Mouse (Mus musculus) heart, embryonic 15.5 days (tissue): ENCODE measurements at regions not wholly inside any gene's neighbourhood (a gene's known extent, or its start where the extent isn't known, plus 50 kb on each side); places are given as distances from the start of the nearest gene placed in this dataset.
A peak's percentile ranks its signal among the peaks of the same experiment; 100 is the strongest.

Experiments used
- ATAC-seq: fragments of 200-750 bp; cut with Nextera tagmentation; replicated peaks from 2 replicates; pipeline ENCODE4 v1.8.0; 2017; ENCODE audit warnings: low read depth, moderate TSS enrichment; ENCODE audit not compliant: insufficient number of reproducible peaks, insufficient read depth, low FRiP score
- H3K27ac ChIP-seq: fragments of 300-500 bp; sonication (generic); 2 replicates; pipeline ENCODE4 v1.5.1; 2015; ENCODE audit warnings: mild to moderate bottlenecking, inconsistent platforms
- H3K27me3 ChIP-seq: fragments of 300-500 bp; sonication (generic); 2 replicates; pipeline ENCODE4 v1.6.1; 2015; ENCODE audit warnings: inconsistent platforms
- H3K36me3 ChIP-seq: fragments of 300-500 bp; sonication (generic); 2 replicates; pipeline ENCODE4 v1.6.1; 2015; ENCODE audit warnings: mild to moderate bottlenecking, inconsistent platforms
- H3K4me1 ChIP-seq: fragments of 300-500 bp; sonication (generic); replicated peaks from 2 replicates; pipeline ENCODE4 v1.6.1; 2015; ENCODE audit warnings: inconsistent platforms
- H3K4me2 ChIP-seq: fragments of 300-500 bp; sonication (generic); 2 replicates; pipeline ENCODE4 v1.6.1; 2015; ENCODE audit warnings: inconsistent platforms, mild to moderate bottlenecking, moderate library complexity
- H3K4me3 ChIP-seq: fragments of 300-500 bp; sonication (generic); 2 replicates; pipeline ENCODE4 v1.5.1; 2015; ENCODE audit warnings: mild to moderate bottlenecking, inconsistent platforms
- H3K9ac ChIP-seq: fragments of 300-500 bp; sonication (generic); 2 replicates; pipeline ENCODE4 v1.6.1; 2015; ENCODE audit warnings: mild to moderate bottlenecking, inconsistent platforms
- H3K9me3 ChIP-seq: fragments of 300-500 bp; sonication (generic); replicated peaks from 2 replicates; pipeline ENCODE4 v1.6.1; 2016; ENCODE audit warnings: inconsistent platforms
- WGBS: fragments of 180-500 bp; shearing (Covaris S2); methylation state at CpG from one replicate; pipeline ENCODE4 v1.1.7; 2015; ENCODE audit warnings: mixed read lengths; 5-methylcytosine and 5-hydroxymethylcytosine counted together

DNA sequence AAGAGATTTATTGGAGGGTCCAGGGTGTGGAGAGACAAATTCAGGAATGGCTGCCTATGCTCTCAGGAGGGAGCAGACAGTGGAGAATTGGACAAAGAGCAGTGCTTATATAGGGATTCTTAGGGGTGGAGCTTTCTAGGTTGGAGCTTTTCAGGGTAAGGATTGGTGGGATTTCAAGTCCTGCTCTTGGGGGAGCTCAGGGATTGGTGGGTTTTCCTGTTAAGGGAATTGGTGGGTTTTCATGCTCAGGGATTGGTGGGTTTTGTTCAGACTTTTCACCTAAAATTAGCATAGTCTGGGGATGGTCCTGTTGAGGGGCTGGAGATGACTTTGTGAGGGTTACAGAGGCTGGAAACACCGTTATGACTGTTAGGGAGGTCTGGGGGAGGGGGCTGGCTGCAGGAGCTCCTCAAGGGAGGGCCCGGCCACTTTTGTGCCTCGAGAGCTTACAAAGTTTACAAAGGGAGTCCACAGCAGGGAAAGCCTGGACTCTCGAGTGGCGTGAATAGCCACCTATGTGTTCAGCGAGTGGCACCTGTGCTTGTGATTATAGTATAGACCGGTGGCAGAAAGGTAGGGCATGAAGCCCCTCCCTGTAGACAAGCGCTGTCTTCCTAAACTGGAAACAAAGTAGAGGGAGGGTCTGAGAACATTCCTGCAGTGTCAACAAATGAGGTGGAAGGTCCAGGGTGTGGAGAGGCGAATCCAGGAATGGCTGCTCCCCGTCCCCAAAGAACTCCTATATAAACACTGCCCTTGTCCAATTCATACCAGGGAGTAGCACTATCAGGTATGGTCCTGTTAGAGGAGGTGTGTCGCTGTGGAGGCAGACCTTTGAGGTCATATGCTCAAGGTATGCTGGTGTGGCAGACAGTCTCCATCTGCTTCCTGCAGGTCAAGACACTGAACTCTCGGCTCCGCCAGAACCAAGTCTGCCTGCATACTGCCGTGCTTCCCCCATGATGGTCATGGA, 278.1 kb upstream of the Zfp64 start:
- H3K4me3 ChIP-seq: no peak overlapping the region
- H3K36me3 ChIP-seq: no peaks in the 10 kb centered on the region
- H3K9me3 ChIP-seq: no peaks in the 10 kb centered on the region
- H3K4me2 ChIP-seq: no peak overlapping the region
- no peaks in the 10 kb centered on the region for H3K27me3 ChIP-seq
- no peak overlapping the region for H3K27ac ChIP-seq
- no peak for ATAC-seq
- no peaks in the 10 kb centered on the region for H3K4me1 ChIP-seq
- 78% methylated on average over 14 of the region's 14 CpGs for WGBS
- no peak overlapping the region for H3K9ac ChIP-seq

DNA sequence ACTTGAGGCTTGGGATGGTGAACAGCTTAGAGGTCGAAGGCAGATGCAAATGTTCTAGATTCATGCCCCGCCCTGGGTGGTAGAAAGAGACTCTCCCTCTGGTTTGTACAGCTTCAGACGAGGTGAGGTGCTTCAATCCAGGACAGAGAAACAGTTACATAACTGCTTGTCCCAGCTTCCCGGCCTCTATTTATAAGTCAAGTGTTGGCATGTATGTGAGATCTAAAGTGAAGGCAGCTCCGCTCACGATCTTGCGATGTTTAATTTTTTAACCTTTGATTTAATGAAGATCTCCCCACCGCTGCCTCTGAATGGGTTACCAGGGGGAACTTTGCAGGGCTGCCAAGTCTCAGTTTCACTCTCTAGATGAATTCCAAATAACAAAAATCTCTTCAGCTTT, 266.9 kb upstream of the Zfp64 start:
- no peaks in the 10 kb centered on the region for H3K9me3 ChIP-seq
- H3K4me1 ChIP-seq: no peaks in the 10 kb centered on the region
- no peak for ATAC-seq
- H3K4me2 ChIP-seq: no peak overlapping the region
- 68% methylated on average over 8 of the region's 8 CpGs for WGBS
- no peak overlapping the region for H3K9ac ChIP-seq
- H3K4me3 ChIP-seq: no peak overlapping the region
- no peaks in the 10 kb centered on the region for H3K36me3 ChIP-seq
- H3K27ac ChIP-seq: no peak overlapping the region
- H3K27me3 ChIP-seq: no peaks in the 10 kb centered on the region

DNA sequence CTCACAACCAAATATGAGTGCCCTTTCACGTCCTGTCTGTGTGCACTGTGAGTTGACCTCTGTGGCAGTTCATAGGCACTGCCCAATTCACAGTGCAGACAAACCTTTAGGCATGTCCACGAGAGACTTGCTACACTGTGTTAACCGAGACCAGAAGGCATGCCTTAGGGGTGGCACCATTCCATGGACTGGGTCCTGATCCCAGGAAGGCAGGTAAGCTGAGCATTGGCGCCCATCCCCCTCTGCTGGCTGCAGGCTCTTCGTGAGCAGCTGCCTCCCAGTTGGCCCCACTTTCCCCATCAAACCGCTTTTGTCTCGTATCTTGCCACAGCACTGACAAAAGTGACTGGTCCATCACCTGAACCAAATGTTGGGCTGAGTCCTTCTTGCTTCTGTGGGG, 265.8 kb upstream of the Zfp64 start:
- no peak for ATAC-seq
- WGBS: 72% methylated on average over 7 of the region's 7 CpGs

DNA sequence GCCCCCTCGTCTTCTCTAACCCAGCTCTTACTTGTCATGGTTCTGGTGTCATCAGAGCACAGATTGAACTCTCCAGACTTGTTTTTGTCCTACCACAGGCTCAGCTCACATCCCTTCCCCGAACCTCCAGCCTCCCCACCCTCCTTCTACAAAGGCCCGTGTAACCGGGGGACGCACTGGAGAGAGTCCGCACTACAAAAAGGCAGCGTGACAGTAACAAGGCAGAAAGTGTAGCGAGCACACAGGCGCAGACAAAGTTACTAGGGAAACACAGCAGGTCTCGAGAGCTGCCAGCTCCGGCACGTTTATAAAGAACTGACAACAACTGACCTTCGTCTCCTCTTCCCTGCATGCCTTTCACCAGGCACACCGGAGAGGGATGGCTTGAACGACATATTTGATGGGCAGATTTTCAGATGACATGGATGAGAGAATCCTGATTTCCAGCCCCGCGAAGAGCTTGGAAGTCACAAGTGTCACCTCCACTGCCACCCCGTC, 260.2 kb upstream of the Zfp64 start:
- Histone ChIP-seq H3K36me3 (no peaks in the 10 kb centered on the region), H3K27me3 (no peaks in the 10 kb centered on the region), H3K27ac (no peak overlapping the region), H3K4me1 (peaks cover 10% of the 10 kb centered on the region), H3K4me3 (no peak overlapping the region), H3K9ac (no peak overlapping the region), H3K9me3 (no peaks in the 10 kb centered on the region), H3K4me2 (no peak overlapping the region)
- ATAC-seq: no peak
- WGBS: 83% methylated on average over 18 of the region's 18 CpGs

More for the DNA sequence above, 265.8 kb upstream of the Zfp64 start:
- H3K9ac ChIP-seq: no peak overlapping the region
- no peaks in the 10 kb centered on the region for H3K4me1 ChIP-seq
- no peak overlapping the region for H3K4me2 ChIP-seq
- H3K4me3 ChIP-seq: no peak overlapping the region
- H3K9me3 ChIP-seq: no peaks in the 10 kb centered on the region
- H3K27me3 ChIP-seq: no peaks in the 10 kb centered on the region
- no peak overlapping the region for H3K27ac ChIP-seq
- no peaks in the 10 kb centered on the region for H3K36me3 ChIP-seq

DNA sequence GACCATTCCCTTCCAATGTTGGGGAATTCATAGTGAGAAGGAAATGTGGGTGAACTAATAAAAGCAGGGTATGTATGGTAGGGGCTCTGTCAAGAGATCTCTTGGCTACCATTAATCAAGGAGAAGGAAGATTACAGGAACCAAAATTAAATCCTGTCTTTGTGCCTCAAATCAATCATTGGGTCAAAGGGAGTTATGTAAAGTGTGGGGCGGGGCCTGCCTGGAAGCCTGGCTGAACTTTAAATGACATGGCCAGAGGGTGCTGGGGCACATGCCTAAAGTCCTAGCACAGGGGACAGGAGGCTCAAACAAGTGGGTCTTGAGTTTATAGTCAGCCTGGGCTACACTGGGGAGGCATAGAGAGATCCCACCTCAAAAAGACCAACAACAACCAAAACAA, 259.0 kb upstream of the Zfp64 start:
- no peaks in the 10 kb centered on the region for H3K36me3 ChIP-seq
- H3K9me3 ChIP-seq: no peaks in the 10 kb centered on the region
- peaks cover 10% of the 10 kb centered on the region for H3K4me1 ChIP-seq
- WGBS: 91% methylated on average over 1 of the region's 1 CpGs
- no peak for ATAC-seq
- no peak overlapping the region for H3K4me2 ChIP-seq
- H3K4me3 ChIP-seq: no peak overlapping the region
- no peaks in the 10 kb centered on the region for H3K27me3 ChIP-seq
- H3K9ac ChIP-seq: no peak overlapping the region
- no peak overlapping the region for H3K27ac ChIP-seq

DNA sequence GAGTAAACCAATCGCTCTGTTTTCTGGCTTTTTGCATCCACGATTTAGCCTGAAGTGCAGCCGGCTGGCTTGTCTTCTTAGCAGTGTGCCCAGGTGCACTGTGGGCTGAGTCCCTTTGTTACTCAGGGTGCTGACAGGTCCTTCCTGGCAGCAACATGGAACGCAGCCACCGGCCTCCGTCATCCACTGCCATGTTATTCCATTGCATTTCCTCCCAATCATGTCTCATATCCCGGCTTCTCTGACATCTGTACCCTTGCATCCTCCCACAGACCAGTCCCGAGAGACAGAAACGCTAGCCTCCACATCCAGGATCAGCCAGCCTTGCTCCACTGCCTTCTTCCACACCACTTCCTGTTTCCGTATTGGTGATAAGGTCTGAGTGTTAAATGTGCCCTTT, 257.9 kb upstream of the Zfp64 start:
- H3K4me1 ChIP-seq: peaks cover 10% of the 10 kb centered on the region
- no peaks in the 10 kb centered on the region for H3K36me3 ChIP-seq
- ATAC-seq: peak; percentile 62; the same call in 1 of the 2 replicates
- H3K9me3 ChIP-seq: no peaks in the 10 kb centered on the region
- H3K4me3 ChIP-seq: no peak overlapping the region
- no peak overlapping the region for H3K9ac ChIP-seq
- peak overlapping the region; percentile 29; the same call in 1 of the 2 replicates for H3K4me2 ChIP-seq
- H3K27me3 ChIP-seq: no peaks in the 10 kb centered on the region
- 12% methylated on average over 10 of the region's 10 CpGs for WGBS
- peak overlapping the region; percentile 35; the same call in 1 of the 2 replicates for H3K27ac ChIP-seq

DNA sequence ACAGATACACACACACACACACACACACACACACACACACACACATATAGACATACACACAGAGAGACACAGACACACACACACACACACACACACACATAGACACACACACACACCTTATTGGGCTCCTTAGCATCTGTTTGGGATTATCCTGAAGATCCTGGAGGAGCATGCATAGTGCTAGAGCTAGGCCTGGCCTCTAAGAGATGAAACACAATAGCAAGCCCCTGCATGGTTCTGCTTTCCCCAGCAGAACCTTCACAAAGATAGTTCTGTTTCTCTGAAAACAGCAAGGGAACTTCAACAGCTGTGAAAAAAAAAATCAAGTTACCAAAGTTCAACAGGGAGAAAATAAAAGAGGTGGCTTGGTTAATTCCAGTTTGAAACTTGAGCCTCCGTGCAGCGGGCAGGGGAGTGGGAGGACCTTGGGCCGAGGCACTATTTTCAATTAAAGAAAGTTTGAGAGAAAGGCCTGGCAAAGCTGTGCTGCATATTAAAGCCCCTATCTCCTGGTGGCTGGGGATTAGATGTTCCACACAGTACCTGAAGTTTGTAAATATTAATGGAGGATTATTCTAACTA, 257.4 kb upstream of the Zfp64 start:
- 44% methylated on average over 3 of the region's 3 CpGs for WGBS
- peak overlapping the region; percentile 35; the same call in 1 of the 2 replicates for H3K27ac ChIP-seq
- ATAC-seq: no peak

DNA sequence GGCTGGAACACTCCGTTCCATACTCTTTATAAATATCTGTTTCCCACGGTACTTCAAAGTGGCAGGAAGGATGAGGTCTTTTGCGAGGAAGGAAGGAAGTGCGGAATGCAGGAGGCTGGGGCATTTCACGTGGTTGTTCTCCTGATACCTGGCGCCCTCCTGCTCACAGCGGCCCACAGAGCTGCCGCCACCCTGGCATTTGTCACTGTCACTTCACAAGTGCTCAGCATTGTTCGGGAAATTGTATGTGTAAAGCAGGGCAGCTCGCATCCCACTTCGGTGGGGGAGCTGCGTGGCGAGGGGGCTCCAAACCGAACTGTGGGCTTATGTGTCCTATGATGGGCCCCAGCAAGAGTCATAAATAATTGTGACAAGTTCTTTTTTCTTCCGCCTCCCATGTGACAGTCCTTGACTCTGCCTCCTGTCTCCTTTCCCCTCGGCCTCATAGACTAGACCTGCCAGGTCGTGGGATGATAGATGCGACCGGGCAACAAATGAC, 248.9 kb upstream of the Zfp64 start:
- Histone ChIP-seq H3K9ac (no peak overlapping the region), H3K9me3 (no peaks in the 10 kb centered on the region), H3K27ac (no peak overlapping the region), H3K4me2 (peak overlapping the region; percentile 53), H3K27me3 (no peaks in the 10 kb centered on the region), H3K4me3 (peak overlapping the region; percentile 22; the same call in 1 of the 2 replicates), H3K4me1 (peaks cover 9% of the 10 kb centered on the region; the same call in 1 of the 2 replicates), H3K36me3 (no peaks in the 10 kb centered on the region)
- peak; percentile 60 for ATAC-seq
- WGBS: 14% methylated on average over 19 of the region's 19 CpGs

More for the DNA sequence above, 257.4 kb upstream of the Zfp64 start:
- Histone ChIP-seq H3K4me1 (peaks cover 10% of the 10 kb centered on the region), H3K4me3 (no peak overlapping the region), H3K4me2 (no peak overlapping the region), H3K9ac (no peak overlapping the region), H3K9me3 (no peaks in the 10 kb centered on the region), H3K36me3 (no peaks in the 10 kb centered on the region), H3K27me3 (no peaks in the 10 kb centered on the region)

DNA sequence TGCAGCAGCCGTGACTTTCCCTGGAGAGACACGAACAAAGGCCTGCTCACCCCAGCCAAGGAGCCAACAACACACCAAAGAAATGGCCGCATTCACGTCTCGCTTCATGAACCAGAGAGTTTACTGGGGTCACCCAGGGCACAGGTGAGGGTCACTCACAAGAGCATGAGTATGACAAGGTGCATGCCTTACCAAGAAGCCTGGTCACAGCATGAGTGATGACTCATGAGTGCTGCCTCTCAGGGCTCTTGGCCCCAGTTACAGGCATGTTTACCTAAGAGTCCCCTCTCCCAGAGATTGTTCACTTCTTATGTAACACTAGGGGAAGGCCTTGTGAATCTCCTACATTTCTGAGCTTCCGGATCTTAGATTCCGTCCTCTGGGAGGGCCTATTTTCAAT, 236.6 kb upstream of the Zfp64 start:
- H3K27ac ChIP-seq: no peak overlapping the region
- H3K4me2 ChIP-seq: no peak overlapping the region
- 84% methylated on average over 7 of the region's 7 CpGs for whole genome bisulfite sequencing
- no peaks in the 10 kb centered on the region for H3K36me3 ChIP-seq
- H3K9me3 ChIP-seq: no peaks in the 10 kb centered on the region
- ATAC-seq: no peak
- H3K4me3 ChIP-seq: no peak overlapping the region
- no peak overlapping the region for H3K9ac ChIP-seq
- no peaks in the 10 kb centered on the region for H3K27me3 ChIP-seq
- H3K4me1 ChIP-seq: no peaks in the 10 kb centered on the region

DNA sequence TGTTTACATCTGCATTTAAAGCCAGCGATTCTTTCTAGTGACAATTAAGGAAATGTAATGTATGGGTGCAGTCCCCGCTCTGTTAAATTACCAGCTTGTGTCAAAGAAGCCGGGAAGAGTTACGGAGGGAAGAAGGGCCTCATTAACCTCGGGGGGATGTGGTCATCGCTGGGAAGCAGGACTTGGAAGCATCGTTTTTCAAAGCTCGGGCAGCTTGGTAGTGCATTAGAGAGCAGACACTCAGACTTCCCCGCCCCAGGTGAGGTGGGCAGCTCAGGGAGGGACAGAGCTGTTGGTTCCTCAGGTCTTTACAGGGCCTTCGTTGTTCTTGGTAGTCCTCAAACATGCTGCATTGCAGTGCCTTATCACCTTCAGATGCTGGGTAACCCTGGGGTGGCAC, 236.1 kb upstream of the Zfp64 start:
- ATAC-seq: no peak
- H3K36me3 ChIP-seq: no peaks in the 10 kb centered on the region
- H3K27me3 ChIP-seq: no peaks in the 10 kb centered on the region
- no peaks in the 10 kb centered on the region for H3K4me1 ChIP-seq
- H3K4me2 ChIP-seq: no peak overlapping the region
- no peaks in the 10 kb centered on the region for H3K9me3 ChIP-seq
- H3K9ac ChIP-seq: no peak overlapping the region
- H3K27ac ChIP-seq: no peak overlapping the region
- no peak overlapping the region for H3K4me3 ChIP-seq
- 70% methylated on average over 10 of the region's 10 CpGs for WGBS

DNA sequence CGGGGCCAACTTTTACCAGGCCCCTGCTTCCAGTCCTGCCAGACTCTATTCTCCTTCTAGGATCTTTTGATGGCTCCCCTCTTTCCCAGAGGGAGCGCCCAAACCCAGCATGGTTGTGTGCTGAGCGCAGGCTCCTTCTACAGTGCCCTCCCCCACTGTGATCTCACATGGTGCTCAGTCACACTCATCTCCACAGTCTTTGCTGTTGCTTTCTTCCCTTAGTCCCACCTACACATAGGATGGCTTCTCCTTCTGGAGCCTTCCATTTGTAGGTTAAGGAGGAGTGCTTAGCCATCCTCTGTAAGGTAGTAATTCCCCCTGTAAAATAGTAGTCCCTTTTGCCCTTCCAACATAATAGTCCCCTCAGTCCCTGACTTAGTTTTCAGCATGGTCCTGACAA, 222.2 kb upstream of the Zfp64 start:
- 78% methylated on average over 3 of the region's 3 CpGs for WGBS
- no peak overlapping the region for H3K9ac ChIP-seq
- no peak for ATAC-seq

More for the DNA sequence above, 222.2 kb upstream of the Zfp64 start:
- Histone ChIP-seq H3K27ac (no peak overlapping the region), H3K4me1 (no peaks in the 10 kb centered on the region), H3K9me3 (no peaks in the 10 kb centered on the region), H3K4me2 (no peak overlapping the region), H3K36me3 (no peaks in the 10 kb centered on the region), H3K27me3 (no peaks in the 10 kb centered on the region), H3K4me3 (no peak overlapping the region)
